Comparison of ENCODE assay signal across 15 mouse cellular contexts in genomic region chr12:12306214-12306613, GRCm38 (mm10).
"Had no signal": no experiment of that assay in that cellular context is flagged by ENCODE, and none has a peak within 500 bp of the region (broad histone marks: within the 10 kb centered on the region; RNA-seq: fewer than 3 reads in every experiment).

No protein-coding gene starts in this region.

- H3K27ac ChIP-seq: kidney, postnatal 0 days; limb, embryonic 15.5 days; midbrain, embryonic 15.5 days; neural tube, embryonic 12.5 days had no signal

- ATAC-seq: midbrain, embryonic 15.5 days had no signal

- H3K4me1 ChIP-seq: midbrain, embryonic 15.5 days had no signal

- DNase-seq: kidney, adult 11 months; kidney, adult 9 months; kidney, postnatal 36 days; lung, adult 18-20 months; lung, postnatal 10 days; lung, postnatal 4 days; thymus, adult 2 months; thymus, postnatal 25 days had no signal

- H3K27me3 ChIP-seq: limb, embryonic 15.5 days; megakaryocyte, embryonic 14.5 days; midbrain, embryonic 15.5 days; neural tube, embryonic 12.5 days had no signal

- H3K4me2 ChIP-seq: limb, embryonic 15.5 days; midbrain, embryonic 11.5 days; midbrain, embryonic 15.5 days; neural tube, embryonic 12.5 days had no signal

- H3K4me3 ChIP-seq: layer of hippocampus, adult 2 months; limb, embryonic 15.5 days; megakaryocyte, embryonic 14.5 days; midbrain, embryonic 15.5 days; neural tube, embryonic 12.5 days had no signal

- H3K9me3 ChIP-seq: limb, embryonic 15.5 days; megakaryocyte, embryonic 14.5 days; midbrain, embryonic 15.5 days; neural tube, embryonic 12.5 days had no signal

- H3K36me3 ChIP-seq: limb, embryonic 15.5 days; midbrain, embryonic 15.5 days had no signal

- H3K9ac ChIP-seq: limb, embryonic 15.5 days; midbrain, embryonic 15.5 days; neural tube, embryonic 12.5 days had no signal
